Mouse (Mus musculus): ENCODE data around the gene Bcl2l2.
A peak's percentile ranks its signal among the peaks of the same experiment; 100 is the strongest.

Bcl2l2 gene

GRCm38 (mm10) chr14:54883154-54884021 is at the start of gene Bcl2l2, which contains the start of gene Gm20521:
TSS of gene Bcl2l2 (plus strand) at chr14:54883377.
TSS of gene Gm20521 (plus strand) at chr14:54883441.
- peak; percentile 79 for DNase-seq (ENCODE audit: low read depth, low spot score)

GRCm38 (mm10) chr14:54843461-54843860 is 39.7 kb upstream of the Bcl2l2 start:
- peak; percentile 61 for DNase-seq (ENCODE audit: low read depth, low spot score)

GRCm38 (mm10) chr14:54855726-54856125 is 27.5 kb upstream of the Bcl2l2 start:
- DNase-seq (ENCODE audit: low read depth, low spot score): no peak

- DNase-seq (ENCODE audit: low read depth, low spot score): no peak
Observed at GRCm38 (mm10) chr14:54856703-54857102, 26.5 kb upstream of the Bcl2l2 start.

- DNase-seq (ENCODE audit: low read depth, low spot score): no peak
Observed at GRCm38 (mm10) chr14:54857891-54858290, 25.3 kb upstream of the Bcl2l2 start.

GRCm38 (mm10) chr14:54860511-54860910 is 22.7 kb upstream of the Bcl2l2 start:
- peak; percentile 53 for DNase-seq (ENCODE audit: low read depth, low spot score)

- DNase-seq (ENCODE audit: low read depth, low spot score): peak; percentile 91
Observed at GRCm38 (mm10) chr14:54863501-54864312, 19.5 kb upstream of the Bcl2l2 start.

- no peak for DNase-seq (ENCODE audit: low read depth, low spot score)
Observed at GRCm38 (mm10) chr14:54864313-54865036, 18.7 kb upstream of the Bcl2l2 start.

- no peak for DNase-seq (ENCODE audit: low read depth, low spot score)
Observed at GRCm38 (mm10) chr14:54865626-54866025, 17.6 kb upstream of the Bcl2l2 start.

- no peak for DNase-seq (ENCODE audit: low read depth, low spot score)
Observed at GRCm38 (mm10) chr14:54866268-54866667, 16.9 kb upstream of the Bcl2l2 start.

GRCm38 (mm10) chr14:54866936-54867335 is 16.2 kb upstream of the Bcl2l2 start:
- DNase-seq (ENCODE audit: low read depth, low spot score): no peak

- DNase-seq (ENCODE audit: low read depth, low spot score): no peak
Observed at GRCm38 (mm10) chr14:54868026-54868425, 15.2 kb upstream of the Bcl2l2 start.

GRCm38 (mm10) chr14:54870861-54871260 is 12.3 kb upstream of the Bcl2l2 start, which contains the start of gene Homez:
TSS of gene Homez (minus strand) at chr14:54870961.
- DNase-seq (ENCODE audit: low read depth, low spot score): no peak

GRCm38 (mm10) chr14:54874165-54874564 is 9.0 kb upstream of the Bcl2l2 start:
- no peak for DNase-seq (ENCODE audit: low read depth, low spot score)

- DNase-seq (ENCODE audit: low read depth, low spot score): no peak
Observed at GRCm38 (mm10) chr14:54875844-54876538, 7.2 kb upstream of the Bcl2l2 start.

- peak; percentile 84 for DNase-seq (ENCODE audit: low read depth, low spot score)
Observed at GRCm38 (mm10) chr14:54876539-54877047, 6.6 kb upstream of the Bcl2l2 start.

- no peak for DNase-seq (ENCODE audit: low read depth, low spot score)
Observed at GRCm38 (mm10) chr14:54877048-54877715, 6.0 kb upstream of the Bcl2l2 start, which contains the start of gene Ppp1r3e. TSS of gene Ppp1r3e (minus strand) at chr14:54877550.

GRCm38 (mm10) chr14:54884022-54884712 is 990 bp downstream of the Bcl2l2 start:
- DNase-seq (ENCODE audit: low read depth, low spot score): no peak

GRCm38 (mm10) chr14:54885309-54885708 is 2.1 kb downstream of the Bcl2l2 start:
- no peak for DNase-seq (ENCODE audit: low read depth, low spot score)

- DNase-seq (ENCODE audit: low read depth, low spot score): no peak
Observed at GRCm38 (mm10) chr14:54892200-54892599, 9.0 kb downstream of the Bcl2l2 start, which contains the start of gene Pabpn1. TSS of gene Pabpn1 (plus strand) at chr14:54892500.

Measured in forelimb bud, embryonic 11.5 days (tissue).